Mouse (Mus musculus): ENCODE measurements around the gene Gm49388. TPM values are rescaled to one million over a fixed set of nuclear protein-coding genes. Genes with fewer than 3 reads are reported as not detected.
A peak's percentile ranks its signal among the peaks of the same experiment; 100 is the strongest.

The Gm49388 gene
- not detected in 2 replicates for polyA plus RNA-seq (2016; fragmentation: Nextera tagmentation; extraction: Ambion mirVana)

- Histone ChIP-seq H3K27me3 (no peaks in the 10 kb centered on the region), H3K9ac (no peak within 1 kb of the TSS), H3K27ac (no peak within 1 kb of the TSS), H3K36me3 (peaks cover 96% of the 10 kb centered on the region), H3K4me1 (no peaks in the 10 kb centered on the region), H3K4me2 (replicated peaks) (no peak within 1 kb of the TSS), H3K9me3 (no peaks in the 10 kb centered on the region), H3K4me3 (no peak within 1 kb of the TSS)
- 90% methylated on average over 7 of the region's 7 CpGs for WGBS
- ATAC-seq (ENCODE audit: insufficient number of reproducible peaks, insufficient read depth, low FRiP score, low TSS enrichment): no peak
These were observed at the start of gene Gm49388 for GRCm38 (mm10) chr7:127785308-127785707. Gene Gm49388 (plus strand): TSS chr7:127785608.

DNA sequence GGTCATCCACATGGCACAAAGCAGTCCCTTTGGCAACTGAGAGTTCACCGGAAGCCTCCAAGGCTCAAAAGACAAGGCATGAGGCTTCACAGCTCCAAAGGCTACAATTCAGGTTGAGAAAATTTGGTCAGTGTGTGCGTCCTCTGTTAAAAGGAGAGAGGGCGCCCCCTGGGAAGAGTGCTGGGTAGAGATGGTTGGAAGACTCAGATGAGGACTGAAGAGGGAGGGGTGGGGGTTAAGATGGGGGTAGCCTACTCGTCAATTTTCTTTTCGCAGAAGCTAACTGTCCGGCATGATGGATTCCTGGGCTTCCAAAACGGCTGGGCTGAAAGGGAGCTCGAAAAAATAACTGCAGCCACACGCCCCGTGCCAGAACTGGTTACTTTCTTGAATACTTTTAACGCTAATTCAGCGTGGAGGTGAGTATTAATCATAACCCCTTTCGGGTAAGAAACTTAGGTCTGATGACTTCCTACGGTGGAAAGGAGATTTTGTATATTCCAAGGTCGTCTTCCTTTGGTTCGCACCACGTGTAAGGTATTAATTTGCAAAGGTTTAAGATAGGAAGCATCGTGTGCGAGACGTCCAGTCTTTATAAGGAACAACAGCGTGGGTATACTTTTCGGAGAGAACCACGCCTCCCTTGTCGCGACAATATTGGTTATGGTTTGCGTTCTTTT lies 40.9 kb upstream of the Gm49388 start, which contains the start of gene Fbxl19:
Fbxl19 (plus strand) TSS at position 178 of the 680 bp plus-strand sequence.
- Histone ChIP-seq H3K36me3 (peaks cover 15% of the 10 kb centered on the region), H3K9me3 (no peaks in the 10 kb centered on the region), H3K4me1 (peaks cover 20% of the 10 kb centered on the region), H3K9ac (peak within 1 kb of the TSS; percentile 91), H3K4me3 (peak within 1 kb of the TSS; percentile 86), H3K27me3 (no peaks in the 10 kb centered on the region), H3K27ac (peak within 1 kb of the TSS; percentile 93), H3K4me2 (replicated peaks) (peak within 1 kb of the TSS; percentile 83)
- WGBS: under 1% methylated on average over 26 of the region's 26 CpGs
- no peak for ATAC-seq (ENCODE audit: insufficient number of reproducible peaks, insufficient read depth, low FRiP score, low TSS enrichment)

DNA sequence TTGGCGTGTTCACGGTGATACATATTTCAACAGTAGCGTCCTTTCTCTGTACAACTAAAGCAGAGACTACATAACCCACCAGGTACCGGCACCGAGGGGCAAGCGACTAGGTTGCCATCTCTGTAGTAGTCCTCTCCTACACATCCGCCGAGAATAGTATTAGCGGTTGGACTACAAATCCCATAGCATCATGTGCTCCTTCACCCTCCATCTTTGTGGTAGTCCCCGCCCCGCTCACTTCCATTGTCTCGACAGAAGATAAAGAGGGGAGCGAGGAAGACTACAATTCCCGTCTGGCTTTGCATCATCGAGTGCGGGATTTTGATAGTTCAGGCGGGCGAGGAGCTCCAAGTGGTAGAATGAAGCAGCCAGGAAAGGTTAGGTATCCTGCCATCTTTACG lies 40.2 kb upstream of the Gm49388 start:
- peak overlapping the region; percentile 83 for H3K4me2 ChIP-seq (replicated peaks)
- peak; percentile 87 for ATAC-seq (ENCODE audit: insufficient number of reproducible peaks, insufficient read depth, low FRiP score, low TSS enrichment)
- H3K9me3 ChIP-seq: no peaks in the 10 kb centered on the region
- under 1% methylated on average over 19 of the region's 19 CpGs for WGBS
- H3K27ac ChIP-seq: peak overlapping the region; percentile 93
- H3K4me1 ChIP-seq: peaks cover 20% of the 10 kb centered on the region
- H3K36me3 ChIP-seq: peaks cover 23% of the 10 kb centered on the region
- H3K4me3 ChIP-seq: peak overlapping the region; percentile 86
- no peaks in the 10 kb centered on the region for H3K27me3 ChIP-seq
- H3K9ac ChIP-seq: peak overlapping the region; percentile 91

DNA sequence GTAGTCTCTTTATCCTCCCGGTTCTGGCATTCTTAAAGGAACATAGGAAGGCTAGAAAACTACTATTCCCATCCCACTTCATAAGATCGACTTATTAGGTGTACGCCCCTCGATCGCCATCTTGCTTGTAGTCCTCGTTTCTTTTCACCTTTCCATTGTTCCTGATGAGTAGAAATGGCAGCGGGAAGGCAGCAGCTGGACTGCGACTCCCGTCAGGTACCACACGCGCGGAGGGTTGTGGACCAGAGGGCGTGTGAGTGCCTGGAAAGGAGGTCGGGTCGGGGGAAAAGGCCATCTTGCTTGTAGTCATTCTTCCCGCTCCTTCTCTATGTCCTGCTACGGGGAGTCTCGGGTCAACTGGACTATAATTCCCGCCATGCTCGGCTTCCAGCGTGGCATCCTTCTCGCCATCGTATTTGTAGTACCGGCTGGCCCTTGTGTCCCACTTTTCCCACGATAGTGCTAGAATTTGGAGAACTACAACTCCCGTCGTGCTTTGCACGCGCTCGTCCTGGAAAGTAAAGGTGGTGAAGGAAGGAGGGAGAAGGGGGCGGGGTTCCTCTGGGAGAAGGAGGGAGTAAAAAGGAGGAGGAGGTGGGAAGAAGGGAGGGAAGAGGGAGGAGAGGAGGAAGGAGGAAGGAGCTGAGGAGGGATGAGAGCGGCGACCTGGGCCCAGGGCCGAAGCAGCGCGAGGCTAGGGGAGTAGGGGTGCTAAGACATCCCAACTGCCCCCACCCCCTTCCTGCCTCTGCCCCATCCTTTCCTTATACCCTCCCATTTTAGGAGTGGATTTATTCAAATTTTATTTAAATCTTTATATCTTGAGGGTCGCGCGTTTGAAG lies 39.5 kb upstream of the Gm49388 start:
- peaks cover 20% of the 10 kb centered on the region for H3K4me1 ChIP-seq
- WGBS: under 1% methylated on average over 39 of the region's 39 CpGs
- peak; percentile 79 for ATAC-seq (ENCODE audit: insufficient number of reproducible peaks, insufficient read depth, low FRiP score, low TSS enrichment)
- no peaks in the 10 kb centered on the region for H3K9me3 ChIP-seq
- no peaks in the 10 kb centered on the region for H3K27me3 ChIP-seq
- H3K4me2 ChIP-seq (replicated peaks): peak overlapping the region; percentile 83
- H3K27ac ChIP-seq: peak overlapping the region; percentile 93
- peak overlapping the region; percentile 86 for H3K4me3 ChIP-seq
- peaks cover 29% of the 10 kb centered on the region for H3K36me3 ChIP-seq
- H3K9ac ChIP-seq: peak overlapping the region; percentile 91

- peak overlapping the region; percentile 91 for H3K9ac ChIP-seq
- peaks cover 38% of the 10 kb centered on the region for H3K36me3 ChIP-seq
- H3K27me3 ChIP-seq: no peaks in the 10 kb centered on the region
- no peaks in the 10 kb centered on the region for H3K9me3 ChIP-seq
- peak overlapping the region; percentile 83 for H3K4me2 ChIP-seq (replicated peaks)
- under 1% methylated on average over 36 of the region's 62 CpGs for WGBS
- ATAC-seq (ENCODE audit: insufficient number of reproducible peaks, insufficient read depth, low FRiP score, low TSS enrichment): no peak
- H3K4me3 ChIP-seq: peak overlapping the region; percentile 86
- H3K4me1 ChIP-seq: peaks cover 20% of the 10 kb centered on the region
- H3K27ac ChIP-seq: peak overlapping the region; percentile 93
These were observed 38.6 kb upstream of the Gm49388 start for GRCm38 (mm10) chr7:127746494-127747491.

DNA sequence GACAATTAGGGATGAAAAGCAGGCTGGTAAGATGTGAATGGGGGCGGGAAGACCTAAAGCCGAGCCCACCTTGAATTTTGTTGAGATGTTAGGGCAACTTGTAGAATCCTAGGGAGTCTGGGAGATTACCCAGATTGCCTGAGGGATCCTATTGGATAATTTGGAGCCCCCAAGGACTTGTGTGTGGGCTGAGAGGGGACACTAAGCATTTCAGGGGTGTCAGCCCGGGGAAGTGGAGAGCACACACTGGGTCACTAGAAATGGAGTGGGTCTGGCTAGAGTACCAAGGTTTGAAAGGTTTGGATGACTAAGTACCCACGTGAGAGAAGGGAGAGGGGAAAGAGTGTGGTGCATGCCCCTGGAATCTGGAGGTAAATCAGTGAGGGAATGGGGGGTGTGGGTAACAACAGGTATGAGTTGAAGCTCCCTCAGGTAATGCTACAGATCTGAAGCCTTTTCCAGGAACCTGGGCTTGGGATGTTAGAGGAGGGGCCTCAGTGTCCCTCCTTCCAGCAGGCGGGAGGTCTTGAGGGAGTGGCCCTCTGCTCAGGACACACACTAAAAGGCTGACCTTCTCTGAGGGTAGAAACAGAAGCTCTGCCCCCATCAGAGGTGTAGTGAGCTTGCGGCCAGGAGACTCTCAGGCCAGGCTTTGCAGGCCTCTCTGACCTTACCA lies 37.7 kb upstream of the Gm49388 start:
- Histone ChIP-seq H3K27ac (peak overlapping the region; percentile 93), H3K9ac (peak overlapping the region; percentile 91), H3K4me2 (replicated peaks) (peak overlapping the region; percentile 83), H3K36me3 (peaks cover 47% of the 10 kb centered on the region), H3K9me3 (no peaks in the 10 kb centered on the region), H3K27me3 (no peaks in the 10 kb centered on the region), H3K4me3 (peak overlapping the region; percentile 86), H3K4me1 (peaks cover 20% of the 10 kb centered on the region)
- WGBS: 33% methylated on average over 6 of the region's 6 CpGs
- ATAC-seq (ENCODE audit: insufficient number of reproducible peaks, insufficient read depth, low FRiP score, low TSS enrichment): no peak

DNA sequence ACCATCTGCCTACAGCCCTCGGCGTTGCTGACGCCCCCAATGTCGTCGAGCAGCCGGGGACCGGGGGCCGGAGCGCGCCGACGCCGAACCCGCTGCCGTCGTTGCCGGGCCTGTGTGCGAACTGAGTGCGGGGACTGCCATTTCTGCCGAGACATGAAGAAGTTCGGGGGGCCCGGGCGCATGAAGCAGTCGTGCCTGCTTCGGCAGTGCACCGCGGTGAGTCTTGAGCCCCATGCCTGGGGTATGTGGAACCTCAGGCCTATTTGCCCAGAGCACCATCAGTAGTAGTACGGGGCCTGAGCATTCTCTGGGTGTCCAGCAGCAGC lies 37.2 kb upstream of the Gm49388 start:
- Histone ChIP-seq H3K4me2 (replicated peaks) (peak overlapping the region; percentile 83), H3K27me3 (no peaks in the 10 kb centered on the region), H3K36me3 (peaks cover 52% of the 10 kb centered on the region), H3K27ac (peak overlapping the region; percentile 93; the same call in 1 of the 2 replicates), H3K9ac (peak overlapping the region; percentile 91; the same call in 1 of the 2 replicates), H3K4me1 (peaks cover 22% of the 10 kb centered on the region), H3K9me3 (no peaks in the 10 kb centered on the region), H3K4me3 (peak overlapping the region; percentile 86)
- ATAC-seq (ENCODE audit: insufficient number of reproducible peaks, insufficient read depth, low FRiP score, low TSS enrichment): no peak
- 93% methylated on average over 28 of the region's 28 CpGs for WGBS

GRCm38 (mm10) chr7:127750131-127751127 lies 35.0 kb upstream of the Gm49388 start:
- Histone ChIP-seq H3K9me3 (no peaks in the 10 kb centered on the region), H3K9ac (no peak overlapping the region), H3K36me3 (peaks cover 74% of the 10 kb centered on the region), H3K27ac (no peak overlapping the region), H3K4me1 (peaks cover 19% of the 10 kb centered on the region), H3K27me3 (no peaks in the 10 kb centered on the region), H3K4me2 (replicated peaks) (no peak overlapping the region), H3K4me3 (no peak overlapping the region)
- 87% methylated on average over 19 of the region's 19 CpGs for WGBS
- ATAC-seq (ENCODE audit: insufficient number of reproducible peaks, insufficient read depth, low FRiP score, low TSS enrichment): no peak

DNA sequence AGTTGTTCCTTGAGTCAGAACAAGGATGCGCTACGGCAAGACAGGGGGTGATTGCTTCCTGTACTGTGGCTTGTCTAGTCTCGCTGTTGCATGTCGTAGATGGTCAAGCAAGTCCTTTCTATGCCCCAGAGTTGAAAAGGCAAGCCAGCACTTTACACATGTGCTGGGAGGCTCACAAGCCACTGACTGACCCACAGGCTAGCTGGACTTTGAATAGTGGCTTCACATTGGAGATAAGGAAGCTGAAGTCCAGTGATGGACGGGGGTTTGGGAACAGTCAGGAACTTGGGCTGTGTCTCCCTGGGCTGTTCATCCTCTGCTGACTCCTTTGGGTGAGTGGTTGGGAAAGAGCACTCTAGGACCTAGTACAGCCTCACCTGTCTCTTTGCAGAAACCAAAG lies 33.8 kb upstream of the Gm49388 start:
- 92% methylated on average over 5 of the region's 5 CpGs for WGBS
- Histone ChIP-seq H3K4me2 (replicated peaks) (no peak overlapping the region), H3K36me3 (peaks cover 86% of the 10 kb centered on the region), H3K27me3 (no peaks in the 10 kb centered on the region), H3K27ac (no peak overlapping the region), H3K4me1 (peaks cover 23% of the 10 kb centered on the region), H3K4me3 (no peak overlapping the region), H3K9me3 (no peaks in the 10 kb centered on the region), H3K9ac (no peak overlapping the region)
- ATAC-seq (ENCODE audit: insufficient number of reproducible peaks, insufficient read depth, low FRiP score, low TSS enrichment): no peak

DNA sequence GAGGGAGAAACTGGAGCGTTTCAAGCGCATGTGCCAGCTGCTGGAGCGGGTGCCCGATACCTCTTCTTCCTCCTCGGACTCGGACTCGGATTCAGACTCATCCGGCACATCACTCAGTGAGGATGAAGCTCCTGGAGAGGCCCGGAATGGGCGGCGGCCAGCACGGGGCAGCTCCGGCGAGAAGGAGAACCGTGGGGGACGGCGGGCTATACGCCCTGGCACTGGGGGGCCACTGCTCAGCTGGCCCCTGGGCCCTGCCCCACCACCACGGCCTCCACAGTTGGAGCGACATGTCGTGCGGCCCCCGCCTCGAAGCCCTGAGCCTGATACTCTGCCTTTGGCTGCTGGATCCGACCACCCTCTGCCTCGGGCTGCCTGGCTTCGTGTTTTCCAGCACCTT lies 33.3 kb upstream of the Gm49388 start:
- peaks cover 90% of the 10 kb centered on the region for H3K36me3 ChIP-seq
- no peaks in the 10 kb centered on the region for H3K9me3 ChIP-seq
- 92% methylated on average over 27 of the region's 27 CpGs for WGBS
- H3K4me3 ChIP-seq: no peak overlapping the region
- no peak for ATAC-seq (ENCODE audit: insufficient number of reproducible peaks, insufficient read depth, low FRiP score, low TSS enrichment)
- 0 out of 2 replicates have a peak overlapping the region, but pooled peaks have one; percentile 15 for H3K9ac ChIP-seq
- no peak overlapping the region for H3K4me2 ChIP-seq (replicated peaks)
- H3K27ac ChIP-seq: no peak overlapping the region
- H3K4me1 ChIP-seq: peaks cover 23% of the 10 kb centered on the region
- no peaks in the 10 kb centered on the region for H3K27me3 ChIP-seq

Measured in embryonic facial prominence, embryonic 12.5 days (tissue).